Mouse (Mus musculus) heart, postnatal 36 days (tissue): ENCODE results near the gene Fbxo47. TPM values are rescaled to one million over a fixed set of nuclear protein-coding genes. Genes with fewer than 3 reads are reported as not detected.

Source experiments
- DNase-seq, 2 experiments: peaks; one replicate each; pipeline ENCODE4 v3.0.0; 2021 to 2022
- intact Hi-C: fragments of 180-260 bp; cut with DNase I; formaldehyde crosslinking; loops from one replicate; pipeline ENCODE4 v1.15.1; 2025
- total RNA-seq, 2 experiments: library from RNA; stranded (reverse); gene quantifications; 2 replicates each; pipeline ENCODE4 v1.2.3; 2021

Gene Fbxo47
- total RNA-seq, 2 experiments from 2014 or later: 0.35 to 0.69 TPM

- no peak for DNase-seq
- intact Hi-C loops: no loop called here
Measured at GRCm38 (mm10) chr11:97816916-97817315, 67.0 kb downstream of the Fbxo47 start.

GRCm38 (mm10) chr11:97816176-97816575, 67.8 kb downstream of the Fbxo47 start:
- DNase-seq: no peak
- intact Hi-C loops: no loop called here

- no peak for DNase-seq
- intact Hi-C loops: no loop called here
Measured at GRCm38 (mm10) chr11:97815736-97816135, 68.2 kb downstream of the Fbxo47 start.

GRCm38 (mm10) chr11:97813746-97814515, 70.0 kb downstream of the Fbxo47 start:
- intact Hi-C loops: no loop called here
- DNase-seq: no peak

- DNase-seq: no peak
- intact Hi-C loops: no loop called here
Measured at GRCm38 (mm10) chr11:97813085-97813484, 70.9 kb downstream of the Fbxo47 start.

- intact Hi-C loops: no loop called here
- no peak for DNase-seq
Measured at GRCm38 (mm10) chr11:97812491-97812921, 71.4 kb downstream of the Fbxo47 start.

- no peak for DNase-seq
- intact Hi-C loops: no loop called here
Measured at GRCm38 (mm10) chr11:97811569-97812362, 72.2 kb downstream of the Fbxo47 start.

GRCm38 (mm10) chr11:97810970-97811369, 73.0 kb downstream of the Fbxo47 start:
- DNase-seq: no peak
- intact Hi-C loops: no loop called here

- no peak for DNase-seq
- intact Hi-C loops: no loop called here
Measured at GRCm38 (mm10) chr11:97810356-97810755, 73.6 kb downstream of the Fbxo47 start.

- intact Hi-C loops: no loop called here
- no peak for DNase-seq
Measured at GRCm38 (mm10) chr11:97809235-97810121, 74.5 kb downstream of the Fbxo47 start.

GRCm38 (mm10) chr11:97808621-97809234, 75.2 kb downstream of the Fbxo47 start:
- intact Hi-C loops: no loop called here
- no peak for DNase-seq

- peak in 1 of 2 experiments; percentile 60 for DNase-seq
Measured at GRCm38 (mm10) chr11:97808093-97808492, 75.9 kb downstream of the Fbxo47 start.

GRCm38 (mm10) chr11:97807626-97808025, 76.3 kb downstream of the Fbxo47 start:
- intact Hi-C loops: no loop called here
- DNase-seq: peak in 1 of 2 experiments; percentile 62

More at GRCm38 (mm10) chr11:97808093-97808492, 75.9 kb downstream of the Fbxo47 start:
- intact Hi-C loops: no loop called here

GRCm38 (mm10) chr11:97806613-97806964, 77.4 kb downstream of the Fbxo47 start:
- intact Hi-C loops: no loop called here
- no peak for DNase-seq

GRCm38 (mm10) chr11:97805662-97806612, 78.0 kb downstream of the Fbxo47 start:
- DNase-seq: no peak

GRCm38 (mm10) chr11:97804841-97805661, 78.9 kb downstream of the Fbxo47 start:
- no peak for DNase-seq
- intact Hi-C loops: no loop called here

More at GRCm38 (mm10) chr11:97805662-97806612, 78.0 kb downstream of the Fbxo47 start:
- intact Hi-C loops: no loop called here

- intact Hi-C loops: no loop called here
- DNase-seq: no peak
Measured at GRCm38 (mm10) chr11:97803847-97804246, 80.1 kb downstream of the Fbxo47 start.
